Mouse (Mus musculus): ENCODE data around the gene Pebp1.

GRCm38 (mm10) chr5:117303691-117304579, 16.5 kb upstream of the Pebp1 start:
- TF ChIP-seq TCF12 (IDR thresholded peaks at IDR 0.05; ENCODE audit: insufficient read depth, poor library complexity, severe bottlenecking) = no peak
- TF ChIP-seq E2F4 (IDR thresholded peaks at IDR 0.05; ENCODE audit: insufficient read depth) = no peak
- TF ChIP-seq POLR2AphosphoS2 (IDR thresholded peaks at IDR 0.05; ENCODE audit: insufficient read length, low read depth) = no peak
- TF ChIP-seq USF1 (IDR thresholded peaks at IDR 0.05; ENCODE audit: low read depth) = no peak
- no peak for TF ChIP-seq POLR2A (IDR thresholded peaks at IDR 0.05; ENCODE audit: insufficient read length, low read depth)
- TF ChIP-seq REST (IDR thresholded peaks at IDR 0.05; ENCODE audit: insufficient read depth, insufficient read length) = no peak
- TF ChIP-seq MYOD1 (IDR thresholded peaks at IDR 0.05; ENCODE audit: control insufficient read depth in 1 of 3, insufficient read length in 2 of 3, low read depth in 2 of 3) = no peak
- no peak for TF ChIP-seq MAX (IDR thresholded peaks at IDR 0.05; ENCODE audit: low read depth)
- no peak for TF ChIP-seq MYOG (IDR thresholded peaks at IDR 0.05; ENCODE audit: control insufficient read depth in 1 of 3, insufficient read depth in 1 of 3, insufficient read length in 2 of 3, low read depth in 2 of 3)
- no peak for TF ChIP-seq CEBPB (IDR thresholded peaks at IDR 0.05; ENCODE audit: insufficient read depth, poor library complexity, severe bottlenecking)
- TF ChIP-seq TCF3 (IDR thresholded peaks at IDR 0.05; ENCODE audit: insufficient read length, low read depth) = no peak

All from myocyte (in vitro differentiated cells).